Mouse (Mus musculus) ovary, postnatal 36 days (tissue): ENCODE measurements around the gene Slc10a6.

ENCODE experiments used
- DNase-seq: peaks from one replicate; pipeline ENCODE4 v3.0.0; 2022; ENCODE audit warnings: low spot score, mixed read lengths

The Slc10a6 gene

DNA sequence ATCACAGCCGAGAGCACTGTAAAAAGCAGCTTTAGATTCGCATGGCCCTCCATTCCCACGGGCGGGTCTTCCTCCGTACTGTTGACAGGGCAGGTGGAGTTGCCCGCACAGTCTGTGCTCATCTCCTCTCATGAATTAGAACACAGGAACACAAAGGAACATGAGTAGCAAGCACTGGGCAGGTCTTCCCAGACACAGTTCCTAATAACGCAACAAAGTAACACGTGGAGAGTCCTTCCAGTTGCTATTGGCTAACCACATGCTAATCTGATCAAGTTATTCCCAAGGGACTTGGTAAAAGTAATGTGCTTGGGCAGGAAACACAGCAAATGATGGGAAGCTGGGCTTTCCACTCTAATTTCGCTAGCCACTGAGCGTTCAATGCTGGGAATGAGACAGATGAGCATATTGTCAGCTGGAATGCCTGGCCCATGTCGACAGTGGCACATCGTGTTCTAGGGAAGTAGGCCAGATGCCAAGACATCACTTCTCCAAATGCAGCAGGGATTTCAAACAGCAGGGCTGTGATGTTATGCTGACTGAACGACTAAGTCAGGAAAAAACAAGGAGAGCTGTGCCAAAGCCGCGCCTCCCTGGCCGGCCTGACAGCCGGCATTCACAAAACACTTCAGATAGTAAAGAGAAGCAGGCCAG, at the start of gene Slc10a6:
Gene Slc10a6, minus strand, starts transcription at position 293 of the 654 bp plus-strand sequence.
- peak; percentile 68 for DNase-seq

GRCm38 (mm10) chr5:103678974-103679373, 49.8 kb upstream of the Slc10a6 start:
- DNase-seq: no peak

DNA sequence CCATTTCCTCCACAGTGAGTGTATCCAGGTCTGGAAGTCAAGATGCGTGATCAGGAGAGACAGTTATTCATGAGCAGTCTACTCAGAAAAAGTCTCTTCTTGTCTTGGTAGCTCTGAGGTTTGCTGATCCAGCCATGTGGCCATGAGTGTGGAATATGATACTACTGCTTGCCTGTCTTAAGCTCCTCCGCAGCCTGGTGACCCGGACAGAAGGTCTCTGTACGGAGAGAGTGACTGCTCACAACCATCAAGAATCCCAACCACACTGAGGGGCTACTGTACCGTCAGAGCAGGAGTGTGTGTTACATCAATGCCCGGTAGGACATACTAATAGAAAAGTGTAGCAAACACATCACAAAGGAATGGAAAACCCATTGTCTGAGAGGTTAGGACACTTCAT, 48.7 kb upstream of the Slc10a6 start:
- DNase-seq: no peak

DNA sequence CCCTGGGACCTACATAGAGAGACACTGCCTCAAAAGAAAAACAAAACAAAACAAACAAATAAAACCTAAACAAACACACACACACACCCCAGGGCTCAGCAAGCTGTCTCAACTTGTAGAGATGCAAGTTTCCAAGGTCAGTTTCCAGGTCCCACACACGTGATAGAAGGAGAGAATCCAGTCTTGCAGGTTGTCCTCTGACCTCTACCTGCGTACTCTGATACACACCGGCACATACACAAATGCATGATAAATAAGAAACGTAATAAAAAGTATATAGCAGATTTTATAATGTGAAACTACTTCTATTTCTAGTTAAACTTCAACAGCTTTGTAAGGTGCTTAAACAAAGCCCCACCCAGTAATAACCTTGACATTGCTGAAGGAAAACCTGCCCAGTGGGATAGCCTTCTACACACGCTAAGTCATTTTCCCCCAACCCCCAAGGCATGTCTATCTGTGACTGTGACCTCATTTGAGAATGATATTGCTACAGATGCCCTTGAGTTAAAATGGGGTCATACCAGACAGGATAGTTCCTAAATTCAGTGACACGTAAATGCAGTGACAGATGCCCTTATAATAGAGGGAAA, 47.2 kb upstream of the Slc10a6 start:
- no peak for DNase-seq

- no peak for DNase-seq
Measured at GRCm38 (mm10) chr5:103674482-103674881, 45.3 kb upstream of the Slc10a6 start.

DNA sequence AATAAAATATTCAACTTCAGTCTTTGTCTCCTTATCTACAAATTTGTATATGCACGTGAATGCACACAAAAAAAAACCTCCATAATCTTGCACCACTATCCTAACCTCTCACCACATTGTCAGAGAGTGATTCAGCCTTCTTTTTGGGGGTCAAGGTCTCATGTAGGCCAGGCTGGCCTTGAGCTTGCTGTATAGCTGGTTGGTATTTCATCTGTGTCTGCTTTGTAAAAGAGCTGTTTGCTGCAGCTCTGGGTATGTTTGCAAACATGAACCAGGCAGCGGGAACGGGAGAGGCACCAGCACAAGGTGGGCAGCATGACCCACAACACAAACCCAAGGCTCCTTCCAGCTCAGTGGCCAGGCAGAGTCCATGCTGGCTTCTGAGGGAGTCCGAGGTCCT, 44.4 kb upstream of the Slc10a6 start:
- no peak for DNase-seq

- no peak for DNase-seq
Measured at GRCm38 (mm10) chr5:103671858-103672257, 42.7 kb upstream of the Slc10a6 start.

DNA sequence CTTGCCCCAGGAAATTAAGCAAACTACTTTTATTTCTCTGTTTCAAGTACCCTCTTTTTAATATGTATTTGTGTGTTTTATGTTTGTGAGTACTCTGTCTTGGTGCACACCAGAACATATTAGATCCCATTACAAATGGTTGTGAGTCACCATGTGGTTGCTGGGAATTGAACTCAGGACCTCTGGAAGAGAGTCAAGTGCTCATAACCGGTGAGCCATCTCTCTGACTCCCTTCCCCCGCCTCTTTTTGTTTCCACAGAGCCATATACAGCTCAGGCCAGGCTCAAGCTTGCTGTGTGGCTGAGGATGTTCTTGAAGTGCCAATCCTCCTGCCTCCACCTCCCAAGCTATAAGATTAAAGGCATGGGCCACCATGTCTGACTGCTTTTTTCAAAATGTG, 36.7 kb upstream of the Slc10a6 start:
- DNase-seq: no peak

GRCm38 (mm10) chr5:103664932-103665331, 35.7 kb upstream of the Slc10a6 start:
- DNase-seq: no peak

GRCm38 (mm10) chr5:103659571-103659970, 30.4 kb upstream of the Slc10a6 start:
- no peak for DNase-seq

- no peak for DNase-seq
Measured at GRCm38 (mm10) chr5:103658921-103659320, 29.7 kb upstream of the Slc10a6 start.

GRCm38 (mm10) chr5:103655346-103656118, 26.3 kb upstream of the Slc10a6 start, which contains the start of gene 1700016H13Rik:
Gene 1700016H13Rik (minus strand): TSS chr5:103656010.
- DNase-seq: peak; percentile 80

DNA sequence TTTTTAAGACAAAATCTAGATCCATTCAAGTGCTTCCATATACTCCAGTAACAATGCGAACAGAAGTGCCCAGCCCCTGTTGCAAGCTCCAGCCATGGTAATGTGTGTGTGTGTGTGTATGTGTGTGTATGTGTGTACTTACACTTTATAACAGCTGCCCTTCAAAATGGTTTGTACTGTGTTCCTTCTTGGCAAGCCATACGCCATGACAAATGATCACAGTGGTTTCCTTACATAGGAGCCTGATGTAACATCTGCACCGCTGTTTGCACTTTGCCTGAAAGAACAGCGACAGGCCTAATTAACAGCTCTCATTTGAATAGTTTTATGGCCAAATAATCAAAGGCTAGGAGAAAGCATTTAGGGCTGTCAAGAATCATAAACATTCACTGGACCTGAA, 25.6 kb upstream of the Slc10a6 start:
- no peak for DNase-seq

GRCm38 (mm10) chr5:103654225-103654624, 25.0 kb upstream of the Slc10a6 start:
- DNase-seq: peak; percentile 21

GRCm38 (mm10) chr5:103647320-103647719, 18.1 kb upstream of the Slc10a6 start:
- DNase-seq: no peak

GRCm38 (mm10) chr5:103644167-103644566, 15.0 kb upstream of the Slc10a6 start:
- no peak for DNase-seq

DNA sequence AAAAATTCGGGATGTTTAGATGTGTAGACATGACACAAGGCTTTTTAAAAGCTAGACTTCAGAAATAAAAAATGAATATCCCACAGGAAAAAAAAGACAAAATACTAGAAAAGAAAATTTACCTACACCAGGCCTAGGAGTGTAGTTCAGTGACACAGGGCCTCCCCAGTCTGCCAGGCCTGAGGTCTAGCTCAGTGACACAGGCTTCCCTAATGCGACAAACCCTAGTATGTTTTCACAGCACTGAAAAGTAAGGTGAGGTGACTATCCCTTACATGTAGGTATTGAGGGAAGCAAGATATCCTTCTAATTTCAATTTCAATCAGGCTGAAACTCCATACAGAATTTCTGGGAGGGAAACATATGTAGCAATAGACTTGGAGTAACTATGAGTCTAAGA, 8.0 kb upstream of the Slc10a6 start:
- DNase-seq: no peak

- no peak for DNase-seq
Measured at GRCm38 (mm10) chr5:103629854-103630580, 814 bp upstream of the Slc10a6 start.

GRCm38 (mm10) chr5:103628499-103628898, 704 bp downstream of the Slc10a6 start:
- no peak for DNase-seq

- DNase-seq: no peak
Measured at GRCm38 (mm10) chr5:103624831-103625230, 4.4 kb downstream of the Slc10a6 start.

DNA sequence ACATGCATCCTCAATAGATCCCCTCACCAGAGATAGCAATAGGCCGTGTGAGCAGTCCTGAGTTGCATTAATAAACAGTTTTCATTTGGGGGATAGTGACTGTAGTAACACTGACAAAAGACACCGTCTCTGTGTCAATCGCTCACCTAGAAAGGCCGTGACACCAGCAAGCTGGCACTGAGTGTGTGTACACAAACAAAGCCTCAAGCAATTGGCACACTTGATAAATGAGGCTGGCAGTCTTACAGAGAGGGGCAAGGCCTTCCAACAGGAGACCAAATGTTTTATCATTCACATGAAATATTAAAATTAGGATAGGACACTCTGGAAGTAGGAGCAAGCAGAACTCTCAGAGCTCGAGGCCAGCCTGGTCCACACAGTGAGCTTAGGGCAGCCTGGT, 6.9 kb downstream of the Slc10a6 start:
- no peak for DNase-seq

DNA sequence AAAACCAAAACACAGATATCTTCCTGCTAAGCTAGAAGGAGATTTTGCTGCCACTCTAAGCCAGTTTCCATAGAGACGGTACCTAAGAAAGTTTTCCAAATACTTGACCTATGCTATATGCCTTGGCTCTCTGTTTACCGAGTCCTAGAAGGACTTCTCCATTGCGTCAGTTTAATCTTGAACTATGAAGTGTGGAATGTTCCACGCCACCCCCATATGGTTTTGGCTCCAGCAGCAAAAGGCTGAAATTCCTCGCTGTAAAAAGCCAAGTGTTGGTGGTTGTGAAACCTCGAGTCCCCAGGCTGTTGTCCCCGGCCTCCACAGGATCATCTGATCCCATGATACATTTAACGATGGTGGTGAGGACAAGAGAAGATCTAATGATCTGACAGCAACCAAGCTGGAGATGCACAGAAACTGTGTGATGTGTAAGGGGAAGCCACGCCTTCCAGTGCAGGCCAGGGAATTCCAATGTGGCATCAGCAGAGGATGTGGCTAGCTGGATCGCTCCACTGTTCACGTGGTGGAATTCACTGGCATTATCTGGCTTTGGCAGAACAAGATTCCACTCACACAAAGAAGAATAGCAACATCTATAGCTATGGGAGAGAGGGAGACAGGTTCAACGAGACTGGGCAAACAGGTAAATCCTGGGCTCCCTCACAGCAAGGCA, 8.8 kb downstream of the Slc10a6 start:
- peak; percentile 25 for DNase-seq
